ENCODE assay signal across 9 mouse cellular contexts in the genomic region with DNA sequence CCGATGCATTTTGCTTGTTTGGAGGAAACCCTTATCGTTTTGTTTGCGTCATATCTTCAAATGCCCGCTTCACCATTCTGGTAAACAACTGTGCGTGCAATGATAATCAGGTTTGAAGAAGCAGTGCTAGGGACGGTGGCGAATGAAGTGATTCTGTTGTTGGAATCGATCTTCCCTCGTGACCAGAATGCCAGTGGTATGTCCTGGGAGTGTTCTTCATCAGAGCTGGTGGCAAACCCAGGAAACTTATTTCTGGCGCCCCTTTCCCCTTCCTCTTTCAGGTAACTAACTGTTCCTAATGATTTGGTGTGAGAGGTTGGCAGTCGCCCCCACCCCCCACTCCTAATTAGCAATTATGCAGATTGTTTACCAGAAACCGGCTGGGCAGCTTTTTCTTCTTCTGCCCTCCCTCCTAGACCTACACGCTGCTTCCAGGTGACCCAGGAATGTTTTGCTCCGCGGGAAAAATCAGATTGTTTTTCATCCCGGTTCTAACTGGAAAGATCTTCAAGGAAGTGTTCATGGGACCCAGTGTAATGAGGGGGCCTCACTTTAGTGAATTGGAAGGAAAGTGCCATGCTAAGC.
DNase-seq lines count a peak whose midpoint lies in the region; ATAC-seq and TF ChIP-seq lines count a peak whose summit lies in the region.
"Had no signal": no experiment of that assay in that cellular context is flagged by ENCODE, and none has a peak within 500 bp of the region (broad histone marks: within the 10 kb centered on the region; RNA-seq: fewer than 3 reads in every experiment).

No protein-coding gene starts in this region.

- H3K9me3 ChIP-seq in lung, postnatal 0 days (ENCODE audit: low read length), result no peaks in the 10 kb centered on the region
- H3K9me3 ChIP-seq in hindbrain, embryonic 10.5 days, result no peaks in the 10 kb centered on the region
- no peaks in the 10 kb centered on the region for H3K9me3 ChIP-seq in liver, embryonic 11.5 days (ENCODE audit: control insufficient read depth, low read length)
- H3K9me3 ChIP-seq in stomach, postnatal 0 days (ENCODE audit: control insufficient read depth, low read length), result no peaks in the 10 kb centered on the region

- peak overlapping the region; percentile 34 for H3K4me3 ChIP-seq in lung, postnatal 0 days (ENCODE audit: low read depth, low read length)
- peak overlapping the region; percentile 57 for H3K4me3 ChIP-seq in hindbrain, embryonic 10.5 days
- peak overlapping the region; percentile 42 for H3K4me3 ChIP-seq in liver, embryonic 11.5 days (ENCODE audit: low read depth, low read length)
- peak overlapping the region; percentile 47 for H3K4me3 ChIP-seq in stomach, postnatal 0 days (ENCODE audit: low read depth, low read length)

- H3K36me3 ChIP-seq in lung, postnatal 0 days (ENCODE audit: insufficient read depth, low read length), result no peaks in the 10 kb centered on the region
- H3K36me3 ChIP-seq in hindbrain, embryonic 10.5 days, result no peaks in the 10 kb centered on the region
- H3K36me3 ChIP-seq in liver, embryonic 11.5 days (ENCODE audit: control insufficient read depth, insufficient read depth, low read length), result no peaks in the 10 kb centered on the region
- H3K36me3 ChIP-seq in stomach, postnatal 0 days (ENCODE audit: control insufficient read depth, insufficient read depth, low read length), result no peaks in the 10 kb centered on the region

- TF ChIP-seq EP300 in lung, postnatal 0 days (IDR thresholded peaks at IDR 0.05), result no peak
- TF ChIP-seq EP300 in stomach, postnatal 0 days (optimal IDR thresholded peaks at IDR 0.05), result no peak

- H3K9ac ChIP-seq in lung, postnatal 0 days (replicated peaks; ENCODE audit: low read depth), result 0 out of 2 replicates have a peak overlapping the region, but pooled peaks have one; percentile 37
- no peak overlapping the region for H3K9ac ChIP-seq in liver, embryonic 11.5 days (ENCODE audit: low read depth, low read length)
- peak overlapping the region; percentile 72 for H3K9ac ChIP-seq in stomach, postnatal 0 days (ENCODE audit: low read length)

- WGBS in lung, postnatal 0 days, result 21% methylated on average over 16 of the region's 16 CpGs
- 4% methylated on average over 16 of the region's 16 CpGs for WGBS in hindbrain, embryonic 10.5 days
- WGBS in liver, embryonic 11.5 days, result 8% methylated on average over 16 of the region's 16 CpGs
- WGBS in stomach, postnatal 0 days, result 29% methylated on average over 16 of the region's 16 CpGs

- peak overlapping the region; percentile 87 for H3K27ac ChIP-seq in lung, postnatal 0 days (ENCODE audit: low read length)
- H3K27ac ChIP-seq in hindbrain, embryonic 10.5 days, result peak overlapping the region; percentile 83
- no peak overlapping the region for H3K27ac ChIP-seq in liver, embryonic 11.5 days (ENCODE audit: low read depth, low read length)
- peak overlapping the region; percentile 93 for H3K27ac ChIP-seq in stomach, postnatal 0 days (replicated peaks)

- TF ChIP-seq CTCF in lung, postnatal 0 days (IDR thresholded peaks at IDR 0.05), result no peak
- no peak for TF ChIP-seq CTCF in stomach, postnatal 0 days (IDR thresholded peaks at IDR 0.05; ENCODE audit: low read depth)

- peak overlapping the region; percentile 53 for H3K4me2 ChIP-seq in lung, postnatal 0 days (replicated peaks; ENCODE audit: low read depth, low read length)
- peak overlapping the region; percentile 60 for H3K4me2 ChIP-seq in liver, embryonic 11.5 days
- H3K4me2 ChIP-seq in stomach, postnatal 0 days (replicated peaks; ENCODE audit: low read depth), result peak overlapping the region; percentile 43

- no peaks in the 10 kb centered on the region for H3K27me3 ChIP-seq in lung, postnatal 0 days (replicated peaks; ENCODE audit: insufficient read depth, low read length)
- H3K27me3 ChIP-seq in hindbrain, embryonic 10.5 days (ENCODE audit: insufficient read depth, poor library complexity, severe bottlenecking), result peaks cover 79% of the 10 kb centered on the region
- peaks cover 5% of the 10 kb centered on the region; the same call in 1 of the 2 replicates for H3K27me3 ChIP-seq in liver, embryonic 11.5 days (replicated peaks; ENCODE audit: control insufficient read depth, insufficient read depth, low read length)
- H3K27me3 ChIP-seq in stomach, postnatal 0 days (ENCODE audit: control insufficient read depth, insufficient read depth, low read length), result no peaks in the 10 kb centered on the region

- H3K4me1 ChIP-seq in lung, postnatal 0 days (ENCODE audit: insufficient read depth, low read depth, low read length), result peaks cover 14% of the 10 kb centered on the region; the same call in 1 of the 2 replicates
- H3K4me1 ChIP-seq in hindbrain, embryonic 10.5 days (replicated peaks), result peaks cover 28% of the 10 kb centered on the region
- H3K4me1 ChIP-seq in liver, embryonic 11.5 days (replicated peaks; ENCODE audit: control insufficient read depth, insufficient read depth, low read length), result peaks cover 6% of the 10 kb centered on the region; the same call in 1 of the 2 replicates
- peaks cover under 1% of the 10 kb centered on the region for H3K4me1 ChIP-seq in stomach, postnatal 0 days (replicated peaks; ENCODE audit: control insufficient read depth, insufficient read depth)

- no peak for ATAC-seq in lung, postnatal 0 days
- no peak; the same call in 1 of the 2 replicates for ATAC-seq in liver, embryonic 11.5 days (replicated peaks; ENCODE audit: low FRiP score)
- ATAC-seq in stomach, postnatal 0 days (ENCODE audit: low FRiP score, low TSS enrichment), result no peak

- DNase-seq in lung, postnatal 0 days (ENCODE audit: low spot score), result no peak
- DNase-seq in lung, postnatal 10 days, result no peak
- DNase-seq in hindbrain, embryonic 10.5 days (ENCODE audit: low spot score), result peak; percentile 23
- no peak for DNase-seq in liver, embryonic 11.5 days (ENCODE audit: low spot score)
- DNase-seq in stomach, postnatal 0 days (ENCODE audit: low spot score), result no peak
- no peak for DNase-seq in spleen, postnatal 4 days (ENCODE audit: low spot score in 2 of 2)
- DNase-seq in embryo, embryonic 11 days, result no peak
- DNase-seq in right cerebral cortex, postnatal 4 days, result no peak
- DNase-seq: right cerebral cortex, postnatal 25 days had no signal
